Mouse (Mus musculus): ENCODE results near the gene 1500015O10Rik.

Gene 1500015O10Rik

GRCm38 (mm10) chr1:43772694-43773093, 42.3 kb downstream of the 1500015O10Rik start:
- no peak for DNase-seq (ENCODE audit: extremely low read depth, low read depth, low spot score)

GRCm38 (mm10) chr1:43774126-43774525, 43.7 kb downstream of the 1500015O10Rik start:
- no peak for DNase-seq (ENCODE audit: extremely low read depth, low read depth, low spot score)

DNA sequence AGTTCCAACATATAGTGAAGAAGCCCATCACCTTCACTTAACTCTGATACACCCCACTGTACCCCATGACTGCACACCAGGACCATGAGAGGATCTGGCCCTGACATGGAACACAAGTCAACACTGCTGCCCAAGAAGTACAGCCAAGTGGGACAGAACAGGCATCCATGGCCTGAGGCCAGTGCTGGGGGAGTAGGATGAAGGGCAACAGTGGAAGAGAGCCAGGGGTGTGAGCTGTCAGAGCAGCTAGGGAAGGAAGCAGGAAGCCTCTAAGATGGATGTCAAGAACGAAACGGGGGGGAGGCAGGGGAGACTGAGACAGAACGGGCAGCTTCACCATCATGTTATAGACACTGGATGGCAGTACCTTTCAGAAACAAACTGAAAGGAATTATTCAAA, 45.7 kb downstream of the 1500015O10Rik start:
- no peak for DNase-seq (ENCODE audit: extremely low read depth, low read depth, low spot score)

GRCm38 (mm10) chr1:43781195-43781594, 50.8 kb downstream of the 1500015O10Rik start:
- no peak for DNase-seq (ENCODE audit: extremely low read depth, low read depth, low spot score)

DNA sequence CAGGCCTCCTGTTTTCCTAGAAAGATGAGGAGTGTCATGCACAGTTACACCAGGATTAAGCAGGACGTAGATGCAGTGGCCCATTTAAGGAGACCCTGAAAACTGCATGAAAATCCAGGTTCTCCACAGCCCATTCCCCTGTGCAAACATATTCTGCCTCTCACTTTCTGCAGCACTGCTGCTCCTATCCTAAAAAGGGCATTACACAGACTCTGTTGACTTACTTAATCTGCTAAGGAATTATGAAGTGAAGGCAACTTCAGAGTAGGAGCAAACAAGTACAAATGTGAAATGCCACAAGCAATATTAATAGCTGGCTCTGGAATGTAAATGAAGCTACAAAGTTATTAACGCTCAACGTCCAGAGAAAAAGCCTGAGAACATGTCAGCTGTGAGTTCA, 51.3 kb downstream of the 1500015O10Rik start:
- no peak for DNase-seq (ENCODE audit: extremely low read depth, low read depth, low spot score)

GRCm38 (mm10) chr1:43782680-43783079, 52.3 kb downstream of the 1500015O10Rik start:
- DNase-seq (ENCODE audit: extremely low read depth, low read depth, low spot score) = no peak

DNA sequence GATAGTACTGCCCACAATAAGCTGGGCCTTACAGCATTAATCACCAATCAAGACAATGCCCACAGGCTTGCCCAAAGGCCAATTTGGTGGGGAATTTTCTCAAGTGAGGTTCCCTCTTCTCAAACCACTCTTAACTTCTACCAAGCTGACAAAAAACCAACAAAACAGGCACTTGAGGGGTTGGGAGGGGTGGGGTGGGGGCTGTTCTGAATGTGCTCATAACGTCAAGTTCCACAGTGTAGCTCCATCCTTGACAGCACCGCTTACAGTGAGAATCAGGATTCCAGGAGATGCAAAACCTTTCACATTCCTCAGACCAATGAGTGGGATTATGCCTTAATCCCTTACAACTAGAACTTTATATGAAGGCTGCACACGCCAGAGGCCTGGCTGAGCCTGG, 52.8 kb downstream of the 1500015O10Rik start:
- DNase-seq (ENCODE audit: extremely low read depth, low read depth, low spot score) = no peak

GRCm38 (mm10) chr1:43785316-43785715, 54.9 kb downstream of the 1500015O10Rik start:
- DNase-seq (ENCODE audit: extremely low read depth, low read depth, low spot score) = no peak

DNA sequence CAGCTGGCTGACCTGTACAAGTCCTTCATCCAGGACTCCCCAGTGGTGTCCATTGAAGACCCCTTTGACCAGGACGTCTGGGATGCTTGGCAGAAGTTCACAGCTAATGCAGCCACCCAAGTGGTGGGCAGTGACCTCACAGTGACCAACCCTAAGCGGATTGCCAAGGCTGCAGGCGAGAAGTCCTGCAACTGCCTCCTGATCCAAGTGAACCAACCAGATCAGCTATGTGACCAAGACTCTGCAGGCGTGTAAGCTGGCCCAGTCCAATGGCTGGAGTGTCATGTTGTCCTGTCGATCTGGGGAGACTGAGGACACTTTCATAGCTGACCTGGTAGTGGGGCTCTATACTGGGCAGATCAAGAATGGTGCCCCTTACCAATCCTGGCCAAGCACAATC, 56.3 kb downstream of the 1500015O10Rik start:
- no peak for DNase-seq (ENCODE audit: extremely low read depth, low read depth, low spot score)

DNA sequence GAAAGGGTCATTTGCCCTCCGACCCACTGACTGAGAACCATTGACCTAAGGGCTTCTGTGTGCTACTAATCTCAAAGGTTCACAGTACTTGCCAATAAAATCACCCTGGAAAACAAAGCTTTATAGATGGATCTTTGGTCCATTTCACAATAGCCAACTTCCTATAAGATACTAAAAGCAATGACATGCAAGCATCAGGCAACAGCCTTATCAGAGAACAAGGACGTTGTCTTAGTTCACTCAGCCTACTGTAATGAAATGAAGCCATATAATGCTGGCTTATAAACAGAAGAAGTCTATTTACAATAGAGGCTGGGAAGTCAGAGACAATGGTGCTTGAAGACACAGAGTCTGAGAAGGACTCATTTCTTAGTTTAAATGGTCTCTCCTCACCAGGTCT, 59.4 kb downstream of the 1500015O10Rik start:
- no peak for DNase-seq (ENCODE audit: extremely low read depth, low read depth, low spot score)
